Mouse (Mus musculus) cortical plate, adult 2 months (tissue): ENCODE data around the gene Ing4. TPM values are rescaled to one million over a fixed set of nuclear protein-coding genes. Genes with fewer than 3 reads are reported as not detected.
"Not testable (repeated sequence)": the region's sequence is repeated elsewhere in the genome, so short reads cannot be mapped to it uniquely, and the experiment has no call there.

Experiments
- H3K27ac ChIP-seq: fragments of 200-500 bp; 2 replicates; pipeline ENCODE4 v1.5.1; 2012; ENCODE audit warnings: low read length, control low read depth, inconsistent platforms; ENCODE audit not compliant: insufficient read depth
- H3K4me1 ChIP-seq: fragments of 200-500 bp; 2 replicates; pipeline ENCODE4 v1.6.1; 2011; ENCODE audit warnings: low read length; ENCODE audit not compliant: control insufficient read depth, insufficient read depth
- H3K4me3 ChIP-seq: fragments of 200-500 bp; 2 replicates; pipeline ENCODE4 v1.5.1; 2011; ENCODE audit warnings: mild to moderate bottlenecking, low read length, control low read depth; ENCODE audit not compliant: insufficient read depth
- CTCF ChIP-seq: fragments of 200-500 bp; IDR thresholded peaks from 2 replicates; pipeline ENCODE4 v1.5.1; 2011; ENCODE audit warnings: mild to moderate bottlenecking, control low read depth, low read length; ENCODE audit not compliant: insufficient read depth; ENCODE audit errors: extremely low read depth
- POLR2A ChIP-seq: fragments of 200-500 bp; IDR thresholded peaks from 2 replicates; pipeline ENCODE4 v1.6.1; 2011; ENCODE audit warnings: mild to moderate bottlenecking, low read length, control low read depth; ENCODE audit not compliant: insufficient read depth; ENCODE audit errors: extremely low read depth
- polyA plus RNA-seq: library from polyadenylated mRNA; depleted of rRNA; stranded (reverse); fragments of >200 nt; gene quantifications from 2 replicates; pipeline ENCODE4 v1.2.3, GENCODE M21; 2012

The Ing4 gene
- polyA plus RNA-seq, 1 experiment: 69.7 TPM

- H3K27ac ChIP-seq: no peak overlapping the region
- TF ChIP-seq POLR2A (no peak), CTCF (no peak)
Measured at GRCm38 (mm10) chr6:125039131-125039530, 429 bp upstream of the Ing4 start.

GRCm38 (mm10) chr6:125040221-125040620 is 661 bp downstream of the Ing4 start:
- Histone ChIP-seq H3K4me1 (no peaks in the 10 kb centered on the region; the same call in 1 of the 2 replicates), H3K4me3 (peak overlapping the region; percentile 82), H3K27ac (no peak overlapping the region)
- no peak for TF ChIP-seq CTCF
- TF ChIP-seq POLR2A: no peak

More at GRCm38 (mm10) chr6:125039131-125039530, 429 bp upstream of the Ing4 start:
- H3K4me1 ChIP-seq: no peaks in the 10 kb centered on the region; the same call in 1 of the 2 replicates
- H3K4me3 ChIP-seq: peak overlapping the region; percentile 11; the same call in 1 of the 2 replicates

- Histone ChIP-seq H3K27ac (no peak overlapping the region), H3K4me3 (no peak overlapping the region; the same call in 1 of the 2 replicates), H3K4me1 (no peaks in the 10 kb centered on the region; the same call in 1 of the 2 replicates)
- TF ChIP-seq POLR2A: no peak
- TF ChIP-seq CTCF: no peak
Measured at GRCm38 (mm10) chr6:125041047-125041446, 1.5 kb downstream of the Ing4 start.

GRCm38 (mm10) chr6:125042081-125042480 is 2.5 kb downstream of the Ing4 start:
- Histone ChIP-seq H3K4me1 (no peaks in the 10 kb centered on the region; the same call in 1 of the 2 replicates), H3K27ac (no peak overlapping the region), H3K4me3 (no peak overlapping the region)
- no peak for TF ChIP-seq POLR2A
- no peak for TF ChIP-seq CTCF

- Histone ChIP-seq H3K4me3 (no peak overlapping the region), H3K27ac (no peak overlapping the region), H3K4me1 (no peaks in the 10 kb centered on the region)
- TF ChIP-seq CTCF (peak; percentile 91), POLR2A (no peak)
Measured at GRCm38 (mm10) chr6:125046691-125047090, 7.1 kb downstream of the Ing4 start.

- TF ChIP-seq POLR2A (no peak), CTCF (no peak)
- H3K4me1 ChIP-seq: no peaks in the 10 kb centered on the region
- no peak within 1 kb of the TSS for H3K4me3 ChIP-seq
- H3K27ac ChIP-seq: no peak within 1 kb of the TSS
Measured at GRCm38 (mm10) chr6:125049678-125050077, 10.1 kb downstream of the Ing4 start, which contains the start of gene Acrbp. Gene Acrbp, plus strand, starts transcription at chr6:125049689.

GRCm38 (mm10) chr6:125051237-125051636 is 11.7 kb downstream of the Ing4 start:
- Histone ChIP-seq H3K4me1 (no peaks in the 10 kb centered on the region), H3K4me3 (no peak overlapping the region), H3K27ac (no peak overlapping the region)
- TF ChIP-seq POLR2A: no peak
- TF ChIP-seq CTCF: peak; percentile 28; the same call in 1 of the 2 replicates

GRCm38 (mm10) chr6:125061493-125061892 is 21.9 kb downstream of the Ing4 start:
- TF ChIP-seq CTCF: no peak
- no peak for TF ChIP-seq POLR2A
- H3K4me1 ChIP-seq: no peaks in the 10 kb centered on the region
- H3K4me3 ChIP-seq: no peak overlapping the region
- no peak overlapping the region for H3K27ac ChIP-seq

GRCm38 (mm10) chr6:125062511-125062910 is 23.0 kb downstream of the Ing4 start:
- Histone ChIP-seq H3K27ac (no peak overlapping the region), H3K4me1 (no peaks in the 10 kb centered on the region), H3K4me3 (no peak overlapping the region)
- TF ChIP-seq CTCF (no peak), POLR2A (no peak)

GRCm38 (mm10) chr6:125063906-125064305 is 24.3 kb downstream of the Ing4 start:
- Histone ChIP-seq H3K4me3 (no peak overlapping the region), H3K4me1 (no peaks in the 10 kb centered on the region)
- TF ChIP-seq POLR2A: no peak

GRCm38 (mm10) chr6:125065223-125065622 is 25.7 kb downstream of the Ing4 start:
- not testable (repeated sequence) for H3K27ac ChIP-seq, H3K4me3 ChIP-seq, H3K4me1 ChIP-seq

More at GRCm38 (mm10) chr6:125063906-125064305, 24.3 kb downstream of the Ing4 start:
- no peak overlapping the region for H3K27ac ChIP-seq
